In the genomic region with DNA sequence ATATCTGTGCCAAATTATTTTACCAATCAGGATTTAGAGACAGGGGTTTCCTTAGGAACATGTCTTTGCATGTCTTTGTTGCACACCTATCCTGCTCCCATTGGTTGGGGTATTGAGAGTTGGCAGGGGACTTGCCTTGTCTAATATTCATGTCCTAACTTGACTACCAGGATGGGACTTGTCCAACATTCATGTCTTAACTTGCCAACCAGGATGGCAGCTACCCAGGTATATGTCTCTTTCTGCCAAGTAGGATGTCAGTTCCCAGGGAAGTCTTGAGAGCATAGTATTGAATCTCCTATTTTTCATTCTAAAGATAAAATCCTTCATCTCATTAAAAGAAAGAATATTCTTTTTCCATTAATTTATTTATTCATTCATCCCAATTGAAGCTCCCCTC, we compare ENCODE assay signal across 32 mouse cellular contexts.
"Had no signal": no experiment of that assay in that cellular context is flagged by ENCODE, and none has a peak within 500 bp of the region (broad histone marks: within the 10 kb centered on the region; RNA-seq: fewer than 3 reads in every experiment).

No protein-coding gene starts in this region.

- H3K36me3 ChIP-seq: heart, embryonic 12.5 days; heart, embryonic 13.5 days; heart, embryonic 15.5 days; hindbrain, embryonic 10.5 days; hindbrain, embryonic 12.5 days; hindbrain, embryonic 13.5 days; hindbrain, embryonic 15.5 days; intestine, embryonic 15.5 days; kidney, embryonic 15.5 days had no signal

- H3K27ac ChIP-seq: heart, embryonic 13.5 days; heart, embryonic 15.5 days; hindbrain, embryonic 10.5 days; hindbrain, embryonic 12.5 days; hindbrain, embryonic 13.5 days; hindbrain, embryonic 14.5 days; hindbrain, embryonic 15.5 days; hindbrain, postnatal 0 days; intestine, embryonic 15.5 days; kidney, embryonic 15.5 days; kidney, postnatal 0 days; layer of hippocampus, adult 2 months; left cerebral cortex, adult 2 months had no signal

- DNase-seq: heart, postnatal 10 days; heart, postnatal 14 days; heart, postnatal 36 days; kidney, adult 11 months; kidney, adult 18-20 months; kidney, adult 2 months; kidney, adult 8-10 months; kidney, adult 9 months; kidney, postnatal 10 days; kidney, postnatal 14 days; kidney, postnatal 25 days; kidney, postnatal 36 days; kidney, postnatal 4 days; layer of hippocampus, adult 9-11 months; layer of hippocampus, postnatal 36 days had no signal

- ATAC-seq: hindbrain, embryonic 16.5 days; hindbrain, postnatal 0 days; intestine, embryonic 15.5 days; intestine, embryonic 16.5 days; intestine, postnatal 0 days had no signal

- H3K9ac ChIP-seq: heart, embryonic 12.5 days; heart, embryonic 13.5 days; heart, embryonic 15.5 days; hindbrain, embryonic 12.5 days; hindbrain, embryonic 13.5 days; hindbrain, embryonic 14.5 days; hindbrain, embryonic 15.5 days; intestine, embryonic 15.5 days; kidney, embryonic 15.5 days had no signal

- H3K4me1 ChIP-seq: heart, embryonic 15.5 days; hindbrain, embryonic 13.5 days; hindbrain, embryonic 15.5 days; intestine, embryonic 15.5 days had no signal

- H3K27me3 ChIP-seq: heart, embryonic 12.5 days; heart, embryonic 13.5 days; heart, embryonic 15.5 days; hindbrain, embryonic 12.5 days; hindbrain, embryonic 13.5 days; hindbrain, embryonic 15.5 days; intestine, embryonic 15.5 days; kidney, embryonic 15.5 days had no signal

- H3K4me3 ChIP-seq: heart, embryonic 12.5 days; heart, embryonic 13.5 days; heart, embryonic 15.5 days; hindbrain, embryonic 10.5 days; hindbrain, embryonic 12.5 days; hindbrain, embryonic 13.5 days; hindbrain, embryonic 15.5 days; intestine, embryonic 15.5 days; kidney, embryonic 15.5 days; layer of hippocampus, adult 2 months; left cerebral cortex, adult 2 months had no signal

- H3K9me3 ChIP-seq: heart, embryonic 12.5 days; heart, embryonic 13.5 days; heart, embryonic 15.5 days; hindbrain, embryonic 10.5 days; hindbrain, embryonic 12.5 days; hindbrain, embryonic 13.5 days; hindbrain, embryonic 15.5 days; intestine, embryonic 15.5 days; kidney, embryonic 15.5 days had no signal
